Mouse (Mus musculus) hindbrain, embryonic 16.5 days (tissue): ENCODE results near the gene Sp2. TPM values are rescaled to one million over a fixed set of nuclear protein-coding genes. Genes with fewer than 3 reads are reported as not detected.
A peak's percentile ranks its signal among the peaks of the same experiment; 100 is the strongest.

ENCODE experiments used
- ATAC-seq: fragments of 200-750 bp; cut with Nextera tagmentation; 2 replicates; pipeline ENCODE4 v1.8.0; 2017; ENCODE audit warnings: moderate TSS enrichment, moderate library complexity
- H3K27ac ChIP-seq: fragments of 300-500 bp; sonication (generic); 2 replicates; pipeline ENCODE4 v1.5.1; 2014; ENCODE audit warnings: low read depth, mild to moderate bottlenecking, control low read depth, low read length, moderate library complexity
- H3K27me3 ChIP-seq: fragments of 300-500 bp; sonication (generic); replicated peaks from 2 replicates; pipeline ENCODE4 v1.6.1; 2014; ENCODE audit warnings: low read length; ENCODE audit not compliant: control insufficient read depth, insufficient read depth
- H3K36me3 ChIP-seq: fragments of 300-500 bp; sonication (generic); 2 replicates; pipeline ENCODE4 v1.6.1; 2014; ENCODE audit warnings: mild to moderate bottlenecking, low read length, moderate library complexity, mixed read lengths; ENCODE audit not compliant: control insufficient read depth, insufficient read depth
- H3K4me1 ChIP-seq: fragments of 300-500 bp; sonication (generic); 2 replicates; pipeline ENCODE4 v1.6.1; 2014; ENCODE audit warnings: low read depth, low read length; ENCODE audit not compliant: control insufficient read depth, insufficient read depth
- H3K4me2 ChIP-seq: fragments of 300-500 bp; sonication (generic); 2 replicates; pipeline ENCODE4 v1.6.1; 2014; ENCODE audit warnings: mild to moderate bottlenecking, low read length, control low read depth, moderate library complexity
- H3K4me3 ChIP-seq: fragments of 300-500 bp; sonication (generic); 2 replicates; pipeline ENCODE4 v1.5.1; 2014; ENCODE audit warnings: mild to moderate bottlenecking, low read length, control low read depth, moderate library complexity
- H3K9ac ChIP-seq: fragments of 300-500 bp; sonication (generic); 2 replicates; pipeline ENCODE4 v1.6.1; 2014; ENCODE audit warnings: low read depth, mild to moderate bottlenecking, control low read depth, low read length, moderate library complexity
- H3K9me3 ChIP-seq: fragments of 300-500 bp; sonication (generic); 2 replicates; pipeline ENCODE4 v1.6.1; 2014; ENCODE audit warnings: mild to moderate bottlenecking, low read length, moderate library complexity; ENCODE audit not compliant: control insufficient read depth
- WGBS: fragments of 180-500 bp; shearing (Covaris S2); extraction: QIAGEN DNeasy Blood & Tissue Kit; methylation state at CpG from one replicate; pipeline ENCODE4 v1.1.7; 2014; 5-methylcytosine and 5-hydroxymethylcytosine counted together
- polyA plus RNA-seq: library from polyadenylated mRNA; unstranded; fragments of >200 nt; fragmentation: Nextera tagmentation; extraction: Ambion mirVana; gene quantifications from 2 replicates; pipeline ENCODE4 v1.2.1, GENCODE M21; 2015

The Sp2 gene
- polyA plus RNA-seq, 1 experiment from 2014 or later, result 13.5 TPM

GRCm38 (mm10) chr11:96967544-96968269, 15.1 kb downstream of the Sp2 start:
- peaks cover 2% of the 10 kb centered on the region; the same call in 1 of the 2 replicates for H3K4me1 ChIP-seq
- H3K27ac ChIP-seq, result no peak overlapping the region

GRCm38 (mm10) chr11:96966914-96967543, 15.7 kb downstream of the Sp2 start:
- no peak overlapping the region for H3K27ac ChIP-seq
- ATAC-seq, result no peak

More at GRCm38 (mm10) chr11:96967544-96968269, 15.1 kb downstream of the Sp2 start:
- H3K4me2 ChIP-seq, result no peak overlapping the region
- H3K36me3 ChIP-seq, result no peaks in the 10 kb centered on the region; the same call in 1 of the 2 replicates
- no peaks in the 10 kb centered on the region for H3K27me3 ChIP-seq
- ATAC-seq, result no peak
- WGBS, result 85% methylated on average over 11 of the region's 11 CpGs
- no peak overlapping the region for H3K9ac ChIP-seq
- no peaks in the 10 kb centered on the region for H3K9me3 ChIP-seq
- no peak overlapping the region for H3K4me3 ChIP-seq

GRCm38 (mm10) chr11:96966172-96966571, 16.6 kb downstream of the Sp2 start:
- Histone ChIP-seq H3K36me3 (peaks cover 6% of the 10 kb centered on the region), H3K4me2 (no peak overlapping the region), H3K9ac (no peak overlapping the region), H3K4me3 (no peak overlapping the region), H3K4me1 (no peaks in the 10 kb centered on the region; the same call in 1 of the 2 replicates), H3K27me3 (no peaks in the 10 kb centered on the region), H3K9me3 (no peaks in the 10 kb centered on the region), H3K27ac (no peak overlapping the region)
- WGBS, result 84% methylated on average over 3 of the region's 3 CpGs
- ATAC-seq, result no peak

More at GRCm38 (mm10) chr11:96966914-96967543, 15.7 kb downstream of the Sp2 start:
- Histone ChIP-seq H3K4me3 (no peak overlapping the region), H3K9me3 (no peaks in the 10 kb centered on the region), H3K27me3 (no peaks in the 10 kb centered on the region), H3K36me3 (no peaks in the 10 kb centered on the region; the same call in 1 of the 2 replicates), H3K4me1 (no peaks in the 10 kb centered on the region; the same call in 1 of the 2 replicates), H3K4me2 (no peak overlapping the region), H3K9ac (no peak overlapping the region)
- WGBS, result 85% methylated on average over 13 of the region's 13 CpGs

- ATAC-seq, result peak; percentile 82
These were observed 19.2 kb downstream of the Sp2 start for GRCm38 (mm10) chr11:96963580-96963979.

GRCm38 (mm10) chr11:96957061-96957805, 25.5 kb downstream of the Sp2 start:
- Histone ChIP-seq H3K27me3 (no peaks in the 10 kb centered on the region), H3K9me3 (no peaks in the 10 kb centered on the region), H3K4me2 (no peak overlapping the region), H3K9ac (no peak overlapping the region), H3K4me1 (no peaks in the 10 kb centered on the region), H3K27ac (no peak overlapping the region), H3K4me3 (no peak overlapping the region), H3K36me3 (peaks cover 53% of the 10 kb centered on the region)
- 89% methylated on average over 10 of the region's 10 CpGs for WGBS
- no peak for ATAC-seq

More at GRCm38 (mm10) chr11:96963580-96963979, 19.2 kb downstream of the Sp2 start:
- no peak overlapping the region for H3K4me2 ChIP-seq
- no peaks in the 10 kb centered on the region for H3K9me3 ChIP-seq
- H3K36me3 ChIP-seq, result peaks cover 21% of the 10 kb centered on the region
- H3K9ac ChIP-seq, result no peak overlapping the region
- H3K27ac ChIP-seq, result no peak overlapping the region
- no peak overlapping the region for H3K4me3 ChIP-seq
- H3K27me3 ChIP-seq, result no peaks in the 10 kb centered on the region
- no peaks in the 10 kb centered on the region for H3K4me1 ChIP-seq
- WGBS, result 20% methylated on average over 8 of the region's 8 CpGs

- Histone ChIP-seq H3K27ac (no peak overlapping the region), H3K9me3 (no peaks in the 10 kb centered on the region), H3K4me3 (no peak overlapping the region), H3K9ac (no peak overlapping the region), H3K27me3 (no peaks in the 10 kb centered on the region), H3K4me1 (no peaks in the 10 kb centered on the region), H3K4me2 (no peak overlapping the region), H3K36me3 (peaks cover 51% of the 10 kb centered on the region)
- no peak for ATAC-seq
- 58% methylated on average over 16 of the region's 20 CpGs for WGBS
These were observed 26.6 kb downstream of the Sp2 start for GRCm38 (mm10) chr11:96956009-96956724.

GRCm38 (mm10) chr11:96955094-96955493, 27.7 kb downstream of the Sp2 start:
- ATAC-seq, result no peak

GRCm38 (mm10) chr11:96952896-96953295, 29.9 kb downstream of the Sp2 start:
- no peak overlapping the region for H3K27ac ChIP-seq
- WGBS, result 73% methylated on average over 6 of the region's 6 CpGs
- no peaks in the 10 kb centered on the region for H3K4me1 ChIP-seq
- H3K9me3 ChIP-seq, result no peaks in the 10 kb centered on the region
- ATAC-seq, result no peak
- H3K36me3 ChIP-seq, result peaks cover 36% of the 10 kb centered on the region
- H3K27me3 ChIP-seq, result no peaks in the 10 kb centered on the region
- no peak overlapping the region for H3K4me2 ChIP-seq
- no peak overlapping the region for H3K4me3 ChIP-seq
- H3K9ac ChIP-seq, result no peak overlapping the region

More at GRCm38 (mm10) chr11:96955094-96955493, 27.7 kb downstream of the Sp2 start:
- H3K4me2 ChIP-seq, result no peak overlapping the region
- H3K4me3 ChIP-seq, result no peak overlapping the region
- no peaks in the 10 kb centered on the region for H3K27me3 ChIP-seq
- H3K9me3 ChIP-seq, result no peaks in the 10 kb centered on the region
- no peaks in the 10 kb centered on the region for H3K4me1 ChIP-seq
- no peak overlapping the region for H3K27ac ChIP-seq
- H3K9ac ChIP-seq, result no peak overlapping the region
- peaks cover 42% of the 10 kb centered on the region for H3K36me3 ChIP-seq
- 96% methylated on average over 4 of the region's 4 CpGs for WGBS
